ENCODE assay signal across 8 mouse cellular contexts in the genomic region with DNA sequence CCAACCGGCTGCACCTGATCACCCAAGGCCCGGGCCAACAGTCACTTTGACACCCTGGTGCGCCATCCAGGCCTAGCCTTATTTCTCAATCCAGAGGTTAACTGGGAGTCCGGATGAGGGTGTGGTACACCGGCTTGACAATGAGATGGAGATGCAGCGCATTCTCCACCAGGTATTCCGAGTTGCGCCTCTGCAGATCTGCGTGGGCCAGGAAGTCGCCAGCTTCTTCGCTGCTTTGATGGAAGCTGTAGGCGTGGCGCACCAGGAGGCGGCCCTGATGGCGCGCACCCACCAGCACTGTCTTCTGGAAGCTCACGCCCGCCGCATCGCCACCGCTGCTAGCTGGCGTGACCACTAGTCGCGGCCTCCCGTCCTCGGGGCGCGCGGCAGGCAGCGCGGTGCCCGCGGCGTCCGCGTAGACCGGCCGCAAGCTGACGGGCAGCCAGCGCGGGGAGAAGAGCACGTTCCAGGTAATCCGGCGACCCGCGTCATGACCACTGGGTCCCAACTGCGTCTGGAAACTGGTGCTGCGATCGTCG. TPM values are rescaled to one million over a fixed set of nuclear protein-coding genes. Genes with fewer than 3 reads are reported as not detected.
DNase-seq lines count a peak whose midpoint lies in the region; ATAC-seq lines count a peak whose summit lies in the region.

No protein-coding gene starts in this region.

- H3K27ac ChIP-seq in kidney, embryonic 15.5 days = no peak overlapping the region
- H3K27ac ChIP-seq in hindbrain, embryonic 10.5 days = peak overlapping the region; percentile 80
- H3K27ac ChIP-seq in midbrain, embryonic 13.5 days = peak overlapping the region; percentile 55

- peak overlapping the region; percentile 45 for H3K4me3 ChIP-seq in kidney, embryonic 15.5 days (replicated peaks)
- peak overlapping the region; percentile 61 for H3K4me3 ChIP-seq in hindbrain, embryonic 10.5 days
- H3K4me3 ChIP-seq in midbrain, embryonic 13.5 days (replicated peaks) = peak overlapping the region; percentile 49

- ATAC-seq in kidney, embryonic 15.5 days (replicated peaks; ENCODE audit: low FRiP score) = no peak
- ATAC-seq in midbrain, embryonic 13.5 days = no peak

- H3K4me1 ChIP-seq in kidney, embryonic 15.5 days = peaks cover 69% of the 10 kb centered on the region
- peaks cover 87% of the 10 kb centered on the region for H3K4me1 ChIP-seq in hindbrain, embryonic 10.5 days (replicated peaks)
- H3K4me1 ChIP-seq in midbrain, embryonic 13.5 days (replicated peaks) = peaks cover 78% of the 10 kb centered on the region

- H3K27me3 ChIP-seq in kidney, embryonic 15.5 days = peaks cover 79% of the 10 kb centered on the region
- H3K27me3 ChIP-seq in hindbrain, embryonic 10.5 days (ENCODE audit: insufficient read depth, poor library complexity, severe bottlenecking) = peaks cover 82% of the 10 kb centered on the region
- H3K27me3 ChIP-seq in midbrain, embryonic 13.5 days = peaks cover 50% of the 10 kb centered on the region

- DNase-seq in kidney, postnatal 10 days = no peak
- DNase-seq in brain, adult 2 months (ENCODE audit: low read depth, low spot score) = peak; percentile 66
- DNase-seq in hindbrain, embryonic 10.5 days (ENCODE audit: low spot score) = no peak
- DNase-seq in ovary, adult 18-20 months (ENCODE audit: low spot score) = no peak
- no peak for DNase-seq in adrenal gland, adult (ENCODE audit: inconsistent age in 2 of 2, low spot score in 1 of 2)
- DNase-seq in thymus, postnatal 10 days (ENCODE audit: low spot score in 2 of 2) = no peak

- peak overlapping the region; percentile 85 for H3K4me2 ChIP-seq in kidney, embryonic 15.5 days
- H3K4me2 ChIP-seq in midbrain, embryonic 13.5 days (replicated peaks) = peak overlapping the region; percentile 82

- no peaks in the 10 kb centered on the region for H3K36me3 ChIP-seq in kidney, embryonic 15.5 days
- peaks cover 12% of the 10 kb centered on the region for H3K36me3 ChIP-seq in hindbrain, embryonic 10.5 days
- H3K36me3 ChIP-seq in midbrain, embryonic 13.5 days = no peaks in the 10 kb centered on the region

- no peaks in the 10 kb centered on the region for H3K9me3 ChIP-seq in kidney, embryonic 15.5 days (replicated peaks)
- no peaks in the 10 kb centered on the region for H3K9me3 ChIP-seq in hindbrain, embryonic 10.5 days
- no peaks in the 10 kb centered on the region for H3K9me3 ChIP-seq in midbrain, embryonic 13.5 days

- peak overlapping the region; percentile 36 for H3K9ac ChIP-seq in kidney, embryonic 15.5 days
- peak overlapping the region; percentile 67 for H3K9ac ChIP-seq in midbrain, embryonic 13.5 days (replicated peaks)

- WGBS in kidney, embryonic 15.5 days = 3% methylated on average over 50 of the region's 50 CpGs
- 3% methylated on average over 50 of the region's 50 CpGs for WGBS in hindbrain, embryonic 10.5 days
- 8% methylated on average over 50 of the region's 50 CpGs for WGBS in midbrain, embryonic 13.5 days

RNA-seq across cellular contexts. Expression of a gene that starts 4.3 kb away (rescaled TPM):
- 1.0 and 1.5 TPM in 2 replicates for polyA plus RNA-seq in kidney, embryonic 15.5 days (2015; fragmentation: Nextera tagmentation; extraction: Ambion mirVana)
- 50.8 and 60.0 TPM in 2 replicates for polyA plus RNA-seq in hindbrain, embryonic 10.5 days (2016; fragmentation: Nextera tagmentation; extraction: Ambion mirVana)
- 30.1 and 33.6 TPM in 2 replicates for polyA plus RNA-seq in midbrain, embryonic 13.5 days (2015; fragmentation: Nextera tagmentation; extraction: Ambion mirVana)

RNA-seq across cellular contexts. Expression of a gene that starts 7.3 kb away (rescaled TPM):
- polyA plus RNA-seq in kidney, embryonic 15.5 days (2015; fragmentation: Nextera tagmentation; extraction: Ambion mirVana) = 0.14 TPM in 1 of 2 replicates, not detected in the other
- polyA plus RNA-seq in hindbrain, embryonic 10.5 days (2016; fragmentation: Nextera tagmentation; extraction: Ambion mirVana) = 0.37 and 0.77 TPM in 2 replicates
- not detected in 2 replicates for polyA plus RNA-seq in midbrain, embryonic 13.5 days (2015; fragmentation: Nextera tagmentation; extraction: Ambion mirVana)

RNA-seq across cellular contexts. Expression of a gene that starts 26.2 kb away (rescaled TPM):
- 0.09 TPM in 2 replicates for polyA plus RNA-seq in kidney, embryonic 15.5 days (2015; fragmentation: Nextera tagmentation; extraction: Ambion mirVana)
- polyA plus RNA-seq in hindbrain, embryonic 10.5 days (2016; fragmentation: Nextera tagmentation; extraction: Ambion mirVana) = 1.1 and 3.8 TPM in 2 replicates
- 0.35 and 1.2 TPM in 2 replicates for polyA plus RNA-seq in midbrain, embryonic 13.5 days (2015; fragmentation: Nextera tagmentation; extraction: Ambion mirVana)

RNA-seq across cellular contexts. Expression of a gene that starts 59.5 kb away (rescaled TPM):
- 119 TPM in 2 replicates for polyA plus RNA-seq in kidney, embryonic 15.5 days (2015; fragmentation: Nextera tagmentation; extraction: Ambion mirVana)
- polyA plus RNA-seq in hindbrain, embryonic 10.5 days (2016; fragmentation: Nextera tagmentation; extraction: Ambion mirVana) = 31.5 and 42.9 TPM in 2 replicates
- 5.9 and 7.1 TPM in 2 replicates for polyA plus RNA-seq in midbrain, embryonic 13.5 days (2015; fragmentation: Nextera tagmentation; extraction: Ambion mirVana)

Comparison
In these comparisons a context has a peak if more than half of its experiments do, and no peak if none do; other contexts are left out.
1. RNA of a gene that starts 4.3 kb away (polyA plus RNA-seq): 50.8 to 60.0 TPM in hindbrain, embryonic 10.5 days and 30.1 to 33.6 TPM in midbrain, embryonic 13.5 days; 1.0 to 1.5 TPM in kidney, embryonic 15.5 days; every median in the first group is over 10 times any median in the second.
2. Peak in every context shown above with its lines, with median percentiles within 50 percentile points of each other: H3K4me3 ChIP-seq.